Mouse (Mus musculus) left cerebral cortex, adult 11 months (tissue): ENCODE measurements around the gene Snx29.
A peak's percentile ranks its signal among the peaks of the same experiment; 100 is the strongest.
"Not testable (repeated sequence)": the region's sequence is repeated elsewhere in the genome, so short reads cannot be mapped to it uniquely, and the experiment has no call there.

Source experiments
- DNase-seq: peaks from one replicate; pipeline ENCODE4 v3.0.0; 2022; ENCODE audit warnings: low spot score

The Snx29 gene

DNA sequence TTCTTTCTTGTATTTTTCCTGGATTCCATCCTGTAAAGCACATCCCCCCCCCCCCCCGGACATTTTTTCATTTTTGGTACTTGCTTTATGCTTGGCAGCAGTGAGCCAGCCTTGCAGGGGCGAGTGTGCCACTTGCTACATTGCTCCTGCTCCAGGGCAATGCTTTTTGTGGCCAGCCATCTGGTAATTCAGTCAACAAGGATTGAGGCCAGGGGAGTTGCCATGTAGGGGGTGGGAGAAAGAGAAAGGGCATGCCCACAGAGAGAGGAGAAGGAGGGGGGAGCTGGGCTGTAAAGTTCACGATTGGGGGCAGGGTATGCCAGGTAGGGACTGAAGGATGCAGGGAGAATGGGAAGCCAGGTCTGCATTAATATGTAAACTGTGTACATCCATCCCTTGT, 210.7 kb downstream of the Snx29 start:
- DNase-seq: no peak

DNA sequence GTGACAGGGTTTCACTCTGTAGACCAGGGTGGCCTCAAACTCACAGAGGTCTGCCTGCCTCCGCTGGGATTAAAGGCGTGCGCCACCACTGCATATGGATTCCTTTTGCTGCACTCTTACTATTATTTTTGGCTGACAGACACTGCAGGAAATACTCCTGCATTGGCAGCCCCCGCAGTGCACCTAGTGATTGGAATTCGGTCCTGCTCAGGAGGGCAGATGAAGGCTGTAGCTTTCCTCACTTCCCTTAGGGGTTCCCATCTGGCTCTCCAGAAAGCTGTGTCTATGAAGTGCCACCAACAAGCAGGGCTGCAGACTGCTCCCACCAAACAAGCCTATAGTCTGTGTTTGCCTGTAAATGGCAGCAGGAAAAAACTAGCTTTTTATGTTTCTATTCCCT, 215.0 kb downstream of the Snx29 start:
- DNase-seq: no peak

DNA sequence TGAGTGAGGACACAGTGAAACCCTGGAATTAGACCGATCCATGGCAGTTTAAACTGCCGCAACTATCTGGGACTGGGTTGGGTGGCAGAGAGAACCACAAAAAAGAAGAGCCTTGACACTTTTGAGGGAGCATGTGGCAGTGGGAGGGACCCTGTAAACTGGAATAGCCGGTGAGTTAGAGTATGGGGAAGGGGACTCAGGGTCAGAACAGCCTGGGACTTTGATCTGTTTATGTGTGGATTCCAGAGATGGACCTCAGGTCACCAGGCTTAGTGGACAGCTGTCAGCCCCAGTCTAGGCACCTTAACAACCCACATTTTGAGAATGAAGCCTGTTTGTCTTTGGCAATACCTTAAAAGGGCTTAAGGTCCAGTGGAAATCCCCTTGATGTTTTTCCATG, 215.5 kb downstream of the Snx29 start:
- no peak for DNase-seq

DNA sequence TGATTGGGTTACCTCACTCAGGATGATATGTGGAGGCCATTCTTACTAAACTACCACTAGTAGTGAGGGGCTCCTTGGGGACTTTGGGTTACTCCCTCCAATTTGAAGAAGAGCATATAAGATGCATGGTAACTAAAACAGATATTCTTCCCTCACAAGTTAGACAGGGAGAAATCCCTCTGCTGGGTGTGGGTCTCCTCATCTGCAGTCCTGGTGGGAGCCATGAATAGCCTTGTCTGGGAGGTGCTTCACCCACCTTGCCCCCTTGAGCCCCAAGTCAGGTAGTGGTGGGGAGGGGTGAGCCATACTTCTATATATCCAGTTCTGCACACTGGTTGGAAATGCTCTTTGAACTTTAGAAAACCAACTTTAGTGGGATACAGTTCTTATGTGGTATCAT, 218.3 kb downstream of the Snx29 start:
- DNase-seq: no peak

DNA sequence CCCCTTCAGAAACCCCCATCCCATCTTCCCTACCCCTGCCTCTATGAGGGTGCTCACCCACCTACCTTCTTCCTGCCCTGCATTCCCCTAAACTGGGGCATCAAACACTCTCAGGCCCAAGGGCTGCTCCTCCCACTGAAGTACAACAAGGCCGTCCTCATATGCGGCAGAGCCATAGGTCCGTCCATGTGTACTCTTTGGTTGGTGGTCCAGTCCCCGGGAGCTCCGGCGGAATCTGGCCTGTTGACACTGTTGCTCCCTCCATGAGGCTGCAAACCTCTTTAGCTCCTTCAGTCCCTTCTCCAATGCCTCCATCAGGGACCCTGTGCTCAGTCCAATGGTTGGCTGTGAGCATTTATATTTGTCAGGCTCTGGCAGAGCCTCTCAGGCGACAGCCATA, 219.1 kb downstream of the Snx29 start:
- DNase-seq: no peak

- DNase-seq: no peak
Observed at GRCm38 (mm10) chr16:11550043-11550725, 227.5 kb downstream of the Snx29 start.

- no peak for DNase-seq
Observed at GRCm38 (mm10) chr16:11561714-11562113, 239.0 kb downstream of the Snx29 start.

DNA sequence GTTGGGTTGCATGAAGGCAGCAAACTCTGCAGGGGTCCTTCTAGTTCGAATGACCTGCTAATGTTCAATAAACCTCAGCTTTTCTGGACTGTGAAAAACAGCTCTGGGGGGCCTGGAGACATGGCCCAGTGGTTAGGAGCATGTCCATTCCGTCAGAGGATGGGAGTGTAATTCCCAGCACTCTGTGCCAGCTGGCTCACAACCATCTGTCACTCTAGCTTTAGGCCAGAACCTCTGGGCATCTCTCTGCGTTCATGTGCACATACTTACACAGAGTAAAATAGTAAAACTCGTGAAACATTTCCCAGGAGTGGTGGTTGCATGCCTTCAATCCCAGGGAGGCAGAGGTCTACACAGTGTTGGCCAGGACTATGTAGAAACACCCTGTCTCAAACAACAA, 241.1 kb downstream of the Snx29 start:
- DNase-seq: no peak

DNA sequence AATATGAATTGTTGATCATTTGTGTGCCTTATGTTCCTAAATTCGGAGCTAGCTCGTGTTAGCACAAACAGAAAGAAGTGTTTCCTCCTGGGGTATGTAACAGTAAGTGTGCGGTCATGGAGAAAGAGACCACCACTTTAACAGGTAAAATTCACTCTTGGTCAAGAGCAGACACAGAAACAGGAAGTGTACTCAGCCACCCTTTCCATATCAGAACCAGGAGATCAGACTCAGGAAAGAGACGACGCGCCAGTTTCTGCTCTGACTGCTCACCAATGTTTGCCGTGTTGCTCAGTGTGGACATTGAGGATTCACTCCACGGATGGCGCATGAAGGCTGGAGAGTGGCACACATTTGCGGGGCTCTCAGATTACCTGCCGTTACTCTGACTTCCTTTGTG, 242.4 kb downstream of the Snx29 start:
- DNase-seq: no peak

GRCm38 (mm10) chr16:11567594-11567993, 244.9 kb downstream of the Snx29 start:
- no peak for DNase-seq

GRCm38 (mm10) chr16:11568095-11568494, 245.4 kb downstream of the Snx29 start:
- DNase-seq: no peak

DNA sequence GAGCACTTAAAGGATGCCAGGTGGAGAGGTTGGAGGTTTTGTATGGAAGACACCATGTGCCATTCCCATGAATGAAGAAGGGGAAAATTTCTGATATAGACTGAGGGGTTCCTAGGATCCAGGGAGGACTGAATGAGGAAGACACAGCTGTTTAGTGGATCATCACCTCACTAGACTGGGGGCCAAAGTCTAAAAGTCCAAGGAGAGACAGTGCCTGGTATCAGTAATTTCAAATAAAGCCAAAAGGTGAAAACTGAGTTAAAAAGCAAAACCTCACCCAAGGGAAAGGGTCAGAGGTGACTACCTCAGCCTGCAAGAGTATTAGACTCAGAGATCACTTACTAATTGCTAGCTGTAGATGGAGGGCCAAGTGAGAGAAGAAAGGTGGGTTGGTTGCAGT, 245.9 kb downstream of the Snx29 start:
- DNase-seq: no peak

- DNase-seq: no peak
Observed at GRCm38 (mm10) chr16:11569127-11569526, 246.4 kb downstream of the Snx29 start.

DNA sequence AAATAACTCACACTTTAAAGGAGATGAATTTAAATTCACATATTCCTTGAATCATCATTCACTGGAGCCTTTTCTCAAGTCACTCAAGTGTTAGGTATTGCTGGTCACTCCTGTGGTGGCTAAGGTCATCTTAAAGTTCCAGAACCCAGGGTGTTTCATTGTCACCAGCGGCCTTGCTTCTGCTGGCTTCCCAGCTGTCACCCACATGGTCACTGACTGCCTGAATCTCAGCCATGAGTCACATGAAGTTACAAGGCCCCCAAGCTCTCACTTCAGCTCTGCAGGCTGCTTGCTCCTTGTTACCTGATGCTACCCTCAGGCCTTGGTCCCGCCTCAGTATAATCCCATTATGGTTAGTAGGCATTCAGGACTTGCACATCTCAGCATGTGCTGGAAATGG, 247.4 kb downstream of the Snx29 start:
- no peak for DNase-seq

GRCm38 (mm10) chr16:11574517-11574916, 251.8 kb downstream of the Snx29 start:
- no peak for DNase-seq

- DNase-seq: not testable (repeated sequence)
Observed at GRCm38 (mm10) chr16:11575733-11576132, 253.0 kb downstream of the Snx29 start.

GRCm38 (mm10) chr16:11577541-11578255, 255.0 kb downstream of the Snx29 start:
- no peak for DNase-seq

DNA sequence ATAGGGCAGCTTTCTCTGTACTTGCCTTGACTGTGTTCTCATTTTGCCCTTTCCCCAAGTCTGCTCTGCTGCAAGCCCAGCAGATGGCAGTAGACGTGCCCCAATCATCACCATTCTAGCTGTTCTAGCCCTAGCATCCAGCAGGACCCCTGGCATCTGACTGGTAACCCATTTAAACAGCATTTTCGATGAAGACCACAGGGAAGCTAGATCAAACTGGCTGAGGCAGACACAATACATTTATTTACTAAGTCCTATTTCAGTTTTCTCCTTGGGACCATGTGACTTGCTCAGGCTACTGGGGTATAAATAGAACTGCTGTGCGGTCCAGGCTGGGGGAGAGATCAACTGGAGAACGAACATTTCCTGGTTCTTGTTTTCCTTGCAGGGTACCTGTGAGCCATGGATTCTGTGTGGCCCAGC, 257.0 kb downstream of the Snx29 start:
- peak; percentile 44 for DNase-seq

DNA sequence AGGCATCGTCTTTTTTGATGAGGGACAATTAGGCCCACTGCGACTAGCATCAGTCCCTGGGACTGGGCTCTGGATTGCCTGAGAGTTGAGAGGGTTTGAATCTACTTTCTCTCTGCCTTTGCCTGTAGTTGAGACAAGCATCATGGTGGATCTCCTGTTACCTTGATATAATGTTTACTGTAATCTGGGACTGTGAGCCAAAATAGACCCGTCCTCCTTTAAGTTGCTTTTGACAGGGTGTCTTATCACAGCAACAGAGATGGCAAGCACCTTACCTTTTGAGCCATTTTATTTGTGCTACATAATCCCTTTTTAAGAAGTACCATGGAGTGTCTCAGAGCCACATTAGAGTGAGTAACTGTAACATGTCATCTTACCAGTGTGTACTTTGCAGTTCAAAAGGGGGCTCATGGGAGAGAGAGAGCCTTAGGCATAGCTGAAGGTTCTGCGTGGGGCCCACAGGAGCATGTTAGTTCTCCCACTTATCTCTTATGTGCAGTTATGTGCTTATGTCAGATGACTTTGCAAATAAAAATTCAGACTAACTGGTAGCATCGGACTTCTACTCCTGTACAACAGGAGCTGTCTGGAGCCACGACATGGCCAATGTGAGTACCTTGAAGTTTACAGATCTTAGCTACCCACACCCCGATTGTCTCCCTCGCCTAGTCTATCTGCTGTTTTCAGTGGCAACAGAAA, 261.4 kb downstream of the Snx29 start:
- DNase-seq: no peak

DNA sequence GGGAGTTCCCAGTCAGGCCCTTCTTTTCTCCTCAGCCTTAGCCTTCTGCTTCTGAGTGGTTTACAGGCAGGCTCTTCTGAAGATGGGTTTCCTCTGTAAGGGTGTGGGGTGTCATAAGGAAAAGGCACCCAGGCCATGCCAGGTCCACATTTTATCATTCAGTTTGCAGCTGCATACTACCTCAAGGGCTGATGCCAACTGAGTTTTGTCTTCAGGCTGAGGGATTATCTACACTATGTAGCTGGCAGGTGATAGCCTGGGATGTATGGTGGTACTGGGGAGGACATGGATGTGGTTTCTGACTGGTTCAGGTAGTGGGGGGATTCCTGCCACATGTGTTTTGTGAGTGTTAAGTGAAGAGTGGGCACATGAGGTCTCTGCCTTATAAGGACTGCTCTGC, 266.0 kb downstream of the Snx29 start:
- DNase-seq: no peak

- DNase-seq: no peak
Observed at GRCm38 (mm10) chr16:11589336-11589735, 266.6 kb downstream of the Snx29 start.

GRCm38 (mm10) chr16:11589782-11590695, 267.3 kb downstream of the Snx29 start:
- DNase-seq: no peak
